Mouse (Mus musculus) embryo, embryonic 11.5 days (tissue): ENCODE results near the gene Hibch.
"Not testable (repeated sequence)": the region's sequence is repeated elsewhere in the genome, so short reads cannot be mapped to it uniquely, and the experiment has no call there.

Experiments used
- DNase-seq: peaks from one replicate; pipeline ENCODE4 v3.0.0-alpha.2; 2012; ENCODE audit warnings: low read depth, low spot score

Hibch gene

GRCm38 (mm10) chr1:52884208-52884607 lies 39.5 kb downstream of the Hibch start:
- no peak for DNase-seq

- DNase-seq = no peak
Measured at GRCm38 (mm10) chr1:52909783-52910182, 65.1 kb downstream of the Hibch start.

- DNase-seq = no peak
Measured at GRCm38 (mm10) chr1:52916655-52917054, 71.9 kb downstream of the Hibch start.

- DNase-seq = not testable (repeated sequence)
Measured at GRCm38 (mm10) chr1:52918897-52919296, 74.2 kb downstream of the Hibch start.

- not testable (repeated sequence) for DNase-seq
Measured at GRCm38 (mm10) chr1:52924482-52924881, 79.8 kb downstream of the Hibch start.

- no peak for DNase-seq
Measured at GRCm38 (mm10) chr1:52934494-52934893, 89.8 kb downstream of the Hibch start.

- DNase-seq = no peak
Measured at GRCm38 (mm10) chr1:52939021-52939420, 94.3 kb downstream of the Hibch start.

- no peak for DNase-seq
Measured at GRCm38 (mm10) chr1:52947895-52948294, 103.2 kb downstream of the Hibch start.

- no peak for DNase-seq
Measured at GRCm38 (mm10) chr1:52951146-52951868, 106.6 kb downstream of the Hibch start.

GRCm38 (mm10) chr1:52952143-52952542 lies 107.4 kb downstream of the Hibch start:
- DNase-seq = no peak

- no peak for DNase-seq
Measured at GRCm38 (mm10) chr1:52952551-52953397, 108.0 kb downstream of the Hibch start.

GRCm38 (mm10) chr1:52953548-52953947 lies 108.8 kb downstream of the Hibch start:
- no peak for DNase-seq

GRCm38 (mm10) chr1:52954456-52954855 lies 109.7 kb downstream of the Hibch start:
- DNase-seq = no peak

- DNase-seq = no peak
Measured at GRCm38 (mm10) chr1:52955102-52955501, 110.4 kb downstream of the Hibch start.

GRCm38 (mm10) chr1:52956746-52957145 lies 112.0 kb downstream of the Hibch start:
- DNase-seq = no peak

- no peak for DNase-seq
Measured at GRCm38 (mm10) chr1:52960191-52960590, 115.5 kb downstream of the Hibch start.

- no peak for DNase-seq
Measured at GRCm38 (mm10) chr1:52963097-52963496, 118.4 kb downstream of the Hibch start.

GRCm38 (mm10) chr1:52964581-52964980 lies 119.9 kb downstream of the Hibch start:
- DNase-seq = no peak
